Mouse (Mus musculus) MEL (cell line): ENCODE results near the gene Reg2. TPM values are rescaled to one million over a fixed set of nuclear protein-coding genes. Genes with fewer than 3 reads are reported as not detected.

Source experiments
- DNase-seq: peaks from one replicate; pipeline ENCODE4 v3.0.0; 2011; ENCODE audit warnings: low read depth, low spot score
- H3K27ac ChIP-seq: 2 replicates; pipeline ENCODE4 v1.5.1; 2012; ENCODE audit warnings: low read depth, mild to moderate bottlenecking, control low read depth, low read length, moderate library complexity; ENCODE audit not compliant: control insufficient read depth
- H3K27me3 ChIP-seq, 2 experiments: fragments of 150-350 bp in 1 of 2; sonication (generic) in 1 of 2; 2 replicates each; pipeline ENCODE4 v1.6.1; 2012; ENCODE audit warnings: low read length in 2 of 2, mild to moderate bottlenecking in 2 of 2, improper control_type of control experiment in 1 of 2, moderate library complexity in 1 of 2; ENCODE audit not compliant: insufficient read depth in 2 of 2, control insufficient read depth in 1 of 2
- H3K36me3 ChIP-seq, 2 experiments: 2 replicates each; pipeline ENCODE4 v1.6.1; 2012 to 2014; ENCODE audit warnings: low read length in 2 of 2, improper control_type of control experiment in 1 of 2, inconsistent platforms in 1 of 2, mild to moderate bottlenecking in 1 of 2; ENCODE audit not compliant: insufficient read depth in 2 of 2, control insufficient read depth in 1 of 2
- H3K4me1 ChIP-seq, 2 experiments: fragments of 150-350 bp in 1 of 2; sonication (generic) in 1 of 2; 2 replicates each; pipeline ENCODE4 v1.6.1; 2012; ENCODE audit warnings: low read length in 2 of 2, improper control_type of control experiment in 1 of 2, mild to moderate bottlenecking in 1 of 2; ENCODE audit not compliant: insufficient read depth in 2 of 2, control insufficient read depth in 1 of 2
- H3K4me3 ChIP-seq, 2 experiments: fragments of 150-350 bp in 1 of 2; sonication (generic) in 1 of 2; 2 replicates each; pipeline ENCODE4 v1.5.1; 2012; ENCODE audit warnings: low read depth in 2 of 2, low read length in 2 of 2, mild to moderate bottlenecking in 2 of 2, moderate library complexity in 2 of 2, control low read depth in 1 of 2, improper control_type of control experiment in 1 of 2; ENCODE audit not compliant: control insufficient read depth in 1 of 2, insufficient read depth in 1 of 2
- H3K79me2 ChIP-seq: 2 replicates; pipeline ENCODE4 v1.6.1; 2012; ENCODE audit warnings: mild to moderate bottlenecking, low read length, moderate library complexity; ENCODE audit not compliant: control insufficient read depth, poor library complexity, insufficient read depth
- H3K9ac ChIP-seq: 2 replicates; pipeline ENCODE4 v1.6.1; 2012; ENCODE audit warnings: low read depth, mild to moderate bottlenecking, control low read depth, low read length, moderate library complexity; ENCODE audit not compliant: control insufficient read depth, poor library complexity, severe bottlenecking
- H3K9me3 ChIP-seq: fragments of 150-350 bp; sonication (generic); replicated peaks from 2 replicates; pipeline ENCODE4 v1.6.1; 2012; ENCODE audit warnings: mild to moderate bottlenecking, low read length, improper control_type of control experiment, moderate library complexity; ENCODE audit not compliant: insufficient read depth
- BHLHE40 ChIP-seq: IDR thresholded peaks from 2 replicates; pipeline ENCODE4 v1.6.1; 2012; ENCODE audit warnings: low read depth, mild to moderate bottlenecking, inconsistent platforms, low read length, improper control_type of control experiment, borderline replicate concordance
- CHD1 ChIP-seq: IDR thresholded peaks from 2 replicates; pipeline ENCODE4 v1.6.1; 2012; ENCODE audit warnings: low read depth, mild to moderate bottlenecking, inconsistent platforms, low read length, improper control_type of control experiment
- CTCF ChIP-seq, 3 experiments: IDR thresholded peaks in 2 of 3; conservative IDR thresholded peaks in 1 of 3; 2 replicates each; pipeline ENCODE4 v1.5.1; 2011 to 2012; ENCODE audit warnings: low read length in 3 of 3, low read depth in 2 of 3, mild to moderate bottlenecking in 2 of 3, improper control_type of control experiment in 1 of 3, inconsistent platforms in 1 of 3, mixed read lengths in 1 of 3, moderate library complexity in 1 of 3; ENCODE audit not compliant: control insufficient read depth in 1 of 3, insufficient read depth in 1 of 3, poor library complexity in 1 of 3, severe bottlenecking in 1 of 3
- E2F4 ChIP-seq: IDR thresholded peaks from 2 replicates; pipeline ENCODE4 v1.6.1; 2011; ENCODE audit warnings: low read depth, low read length, improper control_type of control experiment, borderline replicate concordance
- EP300 ChIP-seq, 2 experiments: IDR thresholded peaks; 2 replicates each; pipeline ENCODE4 v1.6.1; 2011; ENCODE audit warnings: improper control_type of control experiment in 2 of 2, low read length in 2 of 2, low read depth in 1 of 2, mild to moderate bottlenecking in 1 of 2
- ETS1 ChIP-seq: IDR thresholded peaks from 2 replicates; pipeline ENCODE4 v1.6.1; 2012; ENCODE audit warnings: low read depth, mild to moderate bottlenecking, inconsistent platforms, low read length, improper control_type of control experiment, moderate library complexity
- MAFK ChIP-seq: IDR thresholded peaks from 2 replicates; pipeline ENCODE4 v1.6.1; 2011; ENCODE audit warnings: low read depth, mild to moderate bottlenecking, low read length, improper control_type of control experiment, borderline replicate concordance
- MAX ChIP-seq: IDR thresholded peaks from 2 replicates; pipeline ENCODE4 v1.6.1; 2011; ENCODE audit warnings: low read length, improper control_type of control experiment
- MAZ ChIP-seq: IDR thresholded peaks from 2 replicates; pipeline ENCODE4 v1.6.1; 2012; ENCODE audit warnings: low read depth, mild to moderate bottlenecking, inconsistent platforms, low read length, improper control_type of control experiment
- MEF2A ChIP-seq: IDR thresholded peaks from 2 replicates; pipeline ENCODE4 v1.6.1; 2014; ENCODE audit warnings: low read depth, mild to moderate bottlenecking, inconsistent platforms, low read length, improper control_type of control experiment; ENCODE audit not compliant: poor library complexity, insufficient replicate concordance, severe bottlenecking; ENCODE audit errors: extremely low read depth
- MXI1 ChIP-seq: IDR thresholded peaks from 2 replicates; pipeline ENCODE4 v1.6.1; 2011; ENCODE audit warnings: mild to moderate bottlenecking, low read depth, low read length, improper control_type of control experiment
- MYB ChIP-seq: IDR thresholded peaks from 2 replicates; pipeline ENCODE4 v1.6.1; 2011; ENCODE audit warnings: mild to moderate bottlenecking, low read depth, low read length, improper control_type of control experiment
- POLR2AphosphoS2 ChIP-seq: IDR thresholded peaks from 2 replicates; pipeline ENCODE4 v1.6.1; 2011; ENCODE audit warnings: low read length, improper control_type of control experiment
- POLR2AphosphoS5 ChIP-seq: IDR thresholded peaks from 2 replicates; pipeline ENCODE4 v1.6.1; 2012; ENCODE audit warnings: low read depth, borderline replicate concordance, mild to moderate bottlenecking, inconsistent platforms, low read length, moderate library complexity, mixed read lengths
- RAD21 ChIP-seq: IDR thresholded peaks from 2 replicates; pipeline ENCODE4 v1.6.1; 2011; ENCODE audit warnings: mild to moderate bottlenecking, low read depth, low read length, improper control_type of control experiment
- RCOR1 ChIP-seq: IDR thresholded peaks from 2 replicates; pipeline ENCODE4 v1.6.1; 2012; ENCODE audit warnings: low read depth, mild to moderate bottlenecking, inconsistent platforms, low read length, improper control_type of control experiment
- SIN3A ChIP-seq: IDR thresholded peaks from 2 replicates; pipeline ENCODE4 v1.6.1; 2012; ENCODE audit warnings: low read length, improper control_type of control experiment, inconsistent platforms
- TAL1 ChIP-seq: IDR thresholded peaks from 2 replicates; pipeline ENCODE4 v1.6.1; 2012; ENCODE audit warnings: mild to moderate bottlenecking, inconsistent platforms, low read length, moderate library complexity, mixed read lengths
- TCF12 ChIP-seq: IDR thresholded peaks from 2 replicates; pipeline ENCODE4 v1.6.1; 2014; ENCODE audit warnings: low read depth, mild to moderate bottlenecking, inconsistent platforms, low read length, improper control_type of control experiment, moderate library complexity
- ZKSCAN1 ChIP-seq: IDR thresholded peaks from 2 replicates; pipeline ENCODE4 v1.6.1; 2012; ENCODE audit warnings: low read depth, mild to moderate bottlenecking, inconsistent platforms, low read length, improper control_type of control experiment, moderate library complexity
- ZMIZ1 ChIP-seq: IDR thresholded peaks from 2 replicates; pipeline ENCODE4 v1.6.1; 2012; ENCODE audit warnings: low read depth, mild to moderate bottlenecking, inconsistent platforms, low read length, improper control_type of control experiment, moderate library complexity
- ZNF384 ChIP-seq: IDR thresholded peaks from 2 replicates; pipeline ENCODE4 v1.6.1; 2012; ENCODE audit warnings: low read depth, mild to moderate bottlenecking, inconsistent platforms, low read length, improper control_type of control experiment
- polyA plus RNA-seq, 2 experiments: library from polyadenylated mRNA; stranded (reverse) in 1 of 2; unstranded in 1 of 2; fragments of >175 nt in 1 of 2; fragments of >200 nt in 1 of 2; gene quantifications; 2 replicates each; pipeline versions ENCODE4 v1.2.1 to v1.2.4; 2012; ENCODE audit warnings: low replicate concordance in 2 of 2, low read depth in 1 of 2; ENCODE audit not compliant: insufficient read length in 2 of 2, insufficient read depth in 1 of 2, missing spikeins in 1 of 2
- total RNA-seq: library from RNA; depleted of rRNA; stranded (reverse); fragments of 300-350 nt; gene quantifications from 2 replicates; pipeline ENCODE4 v1.2.3, GENCODE M21; 2012

Reg2 gene
- total and polyA plus RNA-seq, 3 experiments: not detected

- Histone ChIP-seq H3K79me2 (no peaks in the 10 kb centered on the region), H3K4me1 (no peaks in the 10 kb centered on the region), H3K9me3 (no peaks in the 10 kb centered on the region), H3K27ac (no peak overlapping the region), H3K27me3 (no peaks in the 10 kb centered on the region), H3K9ac (no peak overlapping the region), H3K36me3 (no peaks in the 10 kb centered on the region), H3K4me3 (no peak overlapping the region)
- DNase-seq: no peak
- TF ChIP-seq RCOR1 (no peak), TAL1 (no peak), TCF12 (no peak), ETS1 (no peak), E2F4 (no peak), MEF2A (no peak), MAZ (no peak), ZMIZ1 (no peak), MAFK (no peak), POLR2AphosphoS5 (no peak), RAD21 (no peak), ZKSCAN1 (no peak), MAX (no peak), MYB (no peak), BHLHE40 (no peak), MXI1 (no peak), POLR2AphosphoS2 (no peak)
Measured at GRCm38 (mm10) chr6:78447202-78447601, 51.8 kb downstream of the Reg2 start.

- Histone ChIP-seq H3K4me3 (no peak overlapping the region), H3K36me3 (no peaks in the 10 kb centered on the region), H3K9ac (no peak overlapping the region), H3K79me2 (no peaks in the 10 kb centered on the region), H3K9me3 (no peaks in the 10 kb centered on the region), H3K27ac (no peak overlapping the region), H3K27me3 (no peaks in the 10 kb centered on the region), H3K4me1 (no peaks in the 10 kb centered on the region)
- DNase-seq: no peak
- no peak for TF ChIP-seq CTCF (IDR thresholded peaks at IDR 0.05 in 2 of 3, conservative IDR thresholded peaks at IDR 0.05 in 1 of 3; ENCODE audit: control insufficient read depth in 1 of 3, insufficient read depth in 1 of 3, low read depth in 2 of 3, low read length in 3 of 3, poor library complexity in 1 of 3, severe bottlenecking in 1 of 3)
- TF ChIP-seq RCOR1: no peak
- no peak for TF ChIP-seq CHD1
- no peak for TF ChIP-seq E2F4
- no peak for TF ChIP-seq MAX
- no peak for TF ChIP-seq ZNF384
- TF ChIP-seq SIN3A: no peak
- TF ChIP-seq TAL1: no peak
- no peak for TF ChIP-seq MYB
- TF ChIP-seq ZMIZ1: no peak
- TF ChIP-seq EP300 (IDR thresholded peaks at IDR 0.05; ENCODE audit: low read depth in 1 of 2, low read length in 2 of 2): no peak
- no peak for TF ChIP-seq ETS1
Measured at GRCm38 (mm10) chr6:78448409-78448808, 53.0 kb downstream of the Reg2 start.
